Mouse (Mus musculus) cortical plate, adult 2 months (tissue): Measurements from ENCODE around the gene Ddx25.

Experiments used
- CTCF ChIP-seq: fragments of 200-500 bp; IDR thresholded peaks from 2 replicates; pipeline ENCODE4 v1.5.1; 2011; ENCODE audit warnings: mild to moderate bottlenecking, control low read depth, low read length; ENCODE audit not compliant: insufficient read depth; ENCODE audit errors: extremely low read depth
- POLR2A ChIP-seq: fragments of 200-500 bp; IDR thresholded peaks from 2 replicates; pipeline ENCODE4 v1.6.1; 2011; ENCODE audit warnings: mild to moderate bottlenecking, low read length, control low read depth; ENCODE audit not compliant: insufficient read depth; ENCODE audit errors: extremely low read depth

DNA sequence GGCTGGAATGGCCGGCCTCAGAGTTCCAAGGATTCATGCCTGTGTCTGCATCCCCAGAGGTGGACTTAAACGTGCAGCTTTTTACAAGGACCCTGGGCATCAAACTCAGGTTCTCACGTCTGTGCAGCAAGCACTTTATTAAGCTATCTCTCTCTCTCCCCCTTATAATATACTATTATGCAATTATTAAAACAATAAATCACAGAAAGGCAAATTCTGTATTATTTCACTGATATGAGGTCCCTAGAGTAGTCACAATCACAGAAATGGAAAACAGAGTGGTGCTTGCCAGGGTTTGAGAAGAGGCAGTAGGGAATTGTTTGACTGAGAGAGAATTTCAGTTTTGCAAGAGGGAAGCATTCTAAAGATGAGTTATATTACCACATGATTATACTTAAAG is 29.2 kb downstream of the Ddx25 start:
- TF ChIP-seq CTCF (no peak), POLR2A (no peak)
